Mouse (Mus musculus): ENCODE data around the gene Gpc5. TPM values are rescaled to one million over a fixed set of nuclear protein-coding genes. Genes with fewer than 3 reads are reported as not detected.

Gpc5 gene
- polyA plus RNA-seq, 1 experiment: not detected

DNA sequence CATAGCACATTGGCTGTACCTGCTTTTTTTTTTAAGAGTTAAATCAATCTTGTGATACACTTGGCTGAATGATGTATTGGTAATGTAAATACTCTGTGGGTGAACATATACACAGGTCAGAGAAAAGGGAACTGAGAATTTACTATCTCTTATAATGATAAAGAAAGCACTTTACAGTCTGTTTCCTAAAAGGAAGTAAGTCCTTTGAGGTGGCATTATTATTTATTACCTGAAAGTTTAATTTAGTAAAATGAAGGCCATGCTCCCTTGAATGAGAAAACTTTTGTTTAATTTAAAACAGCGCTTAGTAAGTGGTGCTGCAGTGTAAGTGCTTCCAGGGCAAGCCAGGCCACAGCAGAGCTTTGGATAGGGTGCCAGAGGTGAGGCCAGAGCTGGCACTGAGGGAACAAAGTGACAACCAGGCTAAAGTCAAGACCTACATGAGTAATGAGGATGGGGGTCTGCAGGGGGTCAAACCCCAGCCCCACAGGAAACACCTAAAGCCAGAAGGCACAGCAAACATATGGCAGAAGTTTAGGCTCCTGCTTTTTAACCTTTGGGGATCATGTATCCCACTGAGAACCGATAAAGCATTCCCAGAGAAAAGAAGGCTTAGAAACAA, 315.4 kb downstream of the Gpc5 start:
- H3K4me1 ChIP-seq (ENCODE audit: control insufficient read depth, insufficient read depth, insufficient read length, low read length): no peaks in the 10 kb centered on the region
- WGBS: 47% methylated on average over 2 of the region's 2 CpGs
- H3K4me3 ChIP-seq (ENCODE audit: low read depth, low read length): no peak overlapping the region
- no peaks in the 10 kb centered on the region for H3K27me3 ChIP-seq (ENCODE audit: control insufficient read depth, insufficient read depth, low read length)
- TF ChIP-seq CTCF (IDR thresholded peaks at IDR 0.05; ENCODE audit: extremely low read depth, insufficient read length, insufficient replicate concordance, low read depth, low read length) (no peak), POLR2A (IDR thresholded peaks at IDR 0.05; ENCODE audit: low read depth, low read length) (no peak)
- no peak overlapping the region for H3K27ac ChIP-seq (ENCODE audit: insufficient read depth, low read depth, low read length)
- H3K36me3 ChIP-seq (ENCODE audit: control insufficient read depth, insufficient read depth, low read length): no peaks in the 10 kb centered on the region

DNA sequence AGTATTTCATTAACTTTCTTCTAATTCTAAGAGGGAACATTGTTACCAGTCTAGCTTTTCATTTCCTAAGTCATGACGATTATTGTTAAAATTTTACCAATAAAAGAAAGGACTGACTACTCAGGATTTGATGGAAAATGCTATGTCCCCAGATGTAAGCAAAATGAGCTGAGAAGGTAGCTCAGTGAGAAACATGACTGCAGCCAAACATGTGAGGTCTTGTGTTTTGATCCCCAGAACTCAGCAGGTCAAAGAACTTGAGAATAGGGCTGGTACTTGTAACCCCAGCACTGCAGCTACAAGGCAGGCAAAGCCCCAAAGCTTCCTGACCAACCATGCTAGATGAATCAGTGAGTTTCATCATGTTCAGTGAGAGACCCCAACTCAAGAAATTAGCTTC, 318.9 kb downstream of the Gpc5 start:
- Histone ChIP-seq H3K4me3 (ENCODE audit: low read depth, low read length) (no peak overlapping the region), H3K27me3 (ENCODE audit: control insufficient read depth, insufficient read depth, low read length) (no peaks in the 10 kb centered on the region)
- WGBS: 87% methylated on average over 1 of the region's 1 CpGs

DNA sequence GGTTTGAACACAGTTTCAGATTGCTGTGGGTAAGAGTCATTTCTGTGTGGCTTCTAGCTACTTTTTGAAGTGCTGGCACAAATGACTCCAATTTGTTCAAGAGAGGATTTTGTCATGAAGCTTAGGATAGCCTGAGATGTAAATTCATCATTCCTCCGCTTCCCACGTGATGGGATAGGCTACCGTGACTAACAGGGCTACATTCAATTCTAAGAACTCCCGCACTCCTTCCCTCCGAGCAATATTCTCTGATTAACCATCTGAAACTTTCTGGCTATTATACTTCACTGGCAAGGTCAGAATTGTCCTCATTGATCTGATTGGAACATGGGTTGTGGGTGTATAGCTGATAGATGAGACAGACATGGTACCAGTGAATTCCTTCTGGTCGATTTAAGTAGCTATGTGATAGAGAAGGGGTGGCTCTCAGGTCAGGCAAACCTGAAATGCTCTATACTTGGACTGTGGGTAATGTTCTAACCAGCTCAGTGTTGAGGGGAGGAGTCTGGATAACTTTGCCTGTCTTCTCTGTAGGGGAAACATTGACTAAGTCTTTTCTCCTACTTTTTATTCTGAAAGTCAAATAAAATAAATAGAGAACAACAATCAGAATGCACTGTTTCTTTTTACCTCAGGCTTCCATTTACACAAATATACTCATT, 319.6 kb downstream of the Gpc5 start:
- Histone ChIP-seq H3K36me3 (ENCODE audit: control insufficient read depth, insufficient read depth, low read length) (no peaks in the 10 kb centered on the region), H3K27me3 (ENCODE audit: control insufficient read depth, insufficient read depth, low read length) (no peaks in the 10 kb centered on the region), H3K27ac (ENCODE audit: insufficient read depth, low read depth, low read length) (no peak overlapping the region), H3K4me3 (ENCODE audit: low read depth, low read length) (no peak overlapping the region), H3K4me1 (ENCODE audit: control insufficient read depth, insufficient read depth, insufficient read length, low read length) (no peaks in the 10 kb centered on the region)
- 77% methylated on average over 6 of the region's 6 CpGs for WGBS
- TF ChIP-seq CTCF (IDR thresholded peaks at IDR 0.05; ENCODE audit: extremely low read depth, insufficient read length, insufficient replicate concordance, low read depth, low read length) (no peak), POLR2A (IDR thresholded peaks at IDR 0.05; ENCODE audit: low read depth, low read length) (no peak)

More for the DNA sequence above, 318.9 kb downstream of the Gpc5 start:
- Histone ChIP-seq H3K4me1 (ENCODE audit: control insufficient read depth, insufficient read depth, insufficient read length, low read length) (no peaks in the 10 kb centered on the region), H3K27ac (ENCODE audit: insufficient read depth, low read depth, low read length) (no peak overlapping the region), H3K36me3 (ENCODE audit: control insufficient read depth, insufficient read depth, low read length) (no peaks in the 10 kb centered on the region)
- no peak for TF ChIP-seq CTCF (IDR thresholded peaks at IDR 0.05; ENCODE audit: extremely low read depth, insufficient read length, insufficient replicate concordance, low read depth, low read length)
- TF ChIP-seq POLR2A (IDR thresholded peaks at IDR 0.05; ENCODE audit: low read depth, low read length): no peak

GRCm38 (mm10) chr14:115412821-115413220, 320.8 kb downstream of the Gpc5 start:
- Histone ChIP-seq H3K27me3 (ENCODE audit: control insufficient read depth, insufficient read depth, low read length) (no peaks in the 10 kb centered on the region), H3K27ac (ENCODE audit: insufficient read depth, low read depth, low read length) (no peak overlapping the region), H3K36me3 (ENCODE audit: control insufficient read depth, insufficient read depth, low read length) (no peaks in the 10 kb centered on the region), H3K4me3 (ENCODE audit: low read depth, low read length) (no peak overlapping the region), H3K4me1 (ENCODE audit: control insufficient read depth, insufficient read depth, insufficient read length, low read length) (no peaks in the 10 kb centered on the region)
- WGBS: 82% methylated on average over 3 of the region's 3 CpGs
- no peak for TF ChIP-seq CTCF (IDR thresholded peaks at IDR 0.05; ENCODE audit: extremely low read depth, insufficient read length, insufficient replicate concordance, low read depth, low read length)
- TF ChIP-seq POLR2A (IDR thresholded peaks at IDR 0.05; ENCODE audit: low read depth, low read length): no peak

- H3K27ac ChIP-seq (ENCODE audit: insufficient read depth, low read depth, low read length): no peak overlapping the region
- H3K27me3 ChIP-seq (ENCODE audit: control insufficient read depth, insufficient read depth, low read length): no peaks in the 10 kb centered on the region
- TF ChIP-seq POLR2A (IDR thresholded peaks at IDR 0.05; ENCODE audit: low read depth, low read length) (no peak), CTCF (IDR thresholded peaks at IDR 0.05; ENCODE audit: extremely low read depth, insufficient read length, insufficient replicate concordance, low read depth, low read length) (no peak)
- no peak overlapping the region for H3K4me3 ChIP-seq (ENCODE audit: low read depth, low read length)
- 61% methylated on average over 1 of the region's 1 CpGs for WGBS
- no peaks in the 10 kb centered on the region for H3K36me3 ChIP-seq (ENCODE audit: control insufficient read depth, insufficient read depth, low read length)
- no peaks in the 10 kb centered on the region for H3K4me1 ChIP-seq (ENCODE audit: control insufficient read depth, insufficient read depth, insufficient read length, low read length)
Measured at GRCm38 (mm10) chr14:115413429-115413828, 321.4 kb downstream of the Gpc5 start.

DNA sequence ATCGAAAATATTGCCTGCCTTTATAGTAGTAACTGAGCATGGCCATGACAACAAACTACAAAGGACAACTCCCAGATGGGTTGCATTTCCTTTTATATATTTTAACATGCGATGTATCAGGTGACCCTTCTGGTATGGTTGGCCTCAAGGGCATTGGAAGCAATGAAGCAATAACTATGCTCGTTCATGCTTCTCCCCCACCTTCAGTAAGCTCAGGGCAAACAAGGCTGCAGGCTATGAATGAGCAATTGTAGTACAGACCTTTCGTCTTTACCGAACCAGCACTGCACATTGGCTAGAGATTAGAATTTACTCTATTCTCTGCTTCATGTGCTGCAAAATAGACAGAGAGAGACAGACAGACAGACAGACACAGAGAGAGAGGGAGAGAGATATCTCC, 322.5 kb downstream of the Gpc5 start:
- Histone ChIP-seq H3K4me3 (ENCODE audit: low read depth, low read length) (no peak overlapping the region), H3K36me3 (ENCODE audit: control insufficient read depth, insufficient read depth, low read length) (no peaks in the 10 kb centered on the region), H3K4me1 (ENCODE audit: control insufficient read depth, insufficient read depth, insufficient read length, low read length) (no peaks in the 10 kb centered on the region), H3K27me3 (ENCODE audit: control insufficient read depth, insufficient read depth, low read length) (no peaks in the 10 kb centered on the region), H3K27ac (ENCODE audit: insufficient read depth, low read depth, low read length) (no peak overlapping the region)
- WGBS: 45% methylated on average over 5 of the region's 5 CpGs
- TF ChIP-seq POLR2A (IDR thresholded peaks at IDR 0.05; ENCODE audit: low read depth, low read length): no peak

GRCm38 (mm10) chr14:115431967-115432366, 340.0 kb downstream of the Gpc5 start:
- TF ChIP-seq CTCF (IDR thresholded peaks at IDR 0.05; ENCODE audit: extremely low read depth, insufficient read length, insufficient replicate concordance, low read depth, low read length): no peak
- TF ChIP-seq POLR2A (IDR thresholded peaks at IDR 0.05; ENCODE audit: low read depth, low read length): no peak
- Histone ChIP-seq H3K36me3 (ENCODE audit: control insufficient read depth, insufficient read depth, low read length) (no peaks in the 10 kb centered on the region), H3K4me3 (ENCODE audit: low read depth, low read length) (no peak overlapping the region), H3K27me3 (ENCODE audit: control insufficient read depth, insufficient read depth, low read length) (no peaks in the 10 kb centered on the region), H3K4me1 (ENCODE audit: control insufficient read depth, insufficient read depth, insufficient read length, low read length) (no peaks in the 10 kb centered on the region), H3K27ac (ENCODE audit: insufficient read depth, low read depth, low read length) (no peak overlapping the region)
- 62% methylated on average over 3 of the region's 3 CpGs for WGBS
